Mouse (Mus musculus) thymus, postnatal 0 days (tissue): ENCODE measurements around the gene Gfm2. TPM values are rescaled to one million over a fixed set of nuclear protein-coding genes. Genes with fewer than 3 reads are reported as not detected.

Source experiments
- DNase-seq: peaks from one replicate; pipeline ENCODE4 v3.0.0-alpha.2; 2015; ENCODE audit warnings: low spot score
- polyA plus RNA-seq: library from polyadenylated mRNA; unstranded; fragments of >200 nt; fragmentation: Nextera tagmentation; extraction: Ambion mirVana; gene quantifications from 2 replicates; pipeline ENCODE4 v1.2.1, GENCODE M21; 2015

Gene Gfm2
- polyA plus RNA-seq, 1 experiment from 2014 or later = 23.2 TPM

GRCm38 (mm10) chr13:97227795-97228194, 90.1 kb downstream of the Gfm2 start:
- DNase-seq = no peak

GRCm38 (mm10) chr13:97230101-97230500, 92.4 kb downstream of the Gfm2 start:
- no peak for DNase-seq

Other genes with a start within 250 kb of the Gfm2 start
- gene Gcnt4, start 213.2 kb upstream of the Gfm2 start, polyA plus RNA-seq = 0.19 and 0.26 TPM in 2 replicates
- gene 1700029F12Rik, start 103.6 kb upstream of the Gfm2 start, polyA plus RNA-seq = 0.40 and 0.44 TPM in 2 replicates
- gene Fam169a, start 70.7 kb upstream of the Gfm2 start, polyA plus RNA-seq = 0.41 and 0.52 TPM in 2 replicates
- gene Gm6169, start 38.7 kb upstream of the Gfm2 start, polyA plus RNA-seq = 1.0 and 1.8 TPM in 2 replicates
- 83.9 and 91.3 TPM in 2 replicates for gene Nsa2, start within 50 bp of the Gfm2 start, polyA plus RNA-seq
- 97.2 and 99.2 TPM in 2 replicates for gene Hexb, start 60.4 kb downstream of the Gfm2 start, polyA plus RNA-seq
- gene Enc1, start 103.2 kb downstream of the Gfm2 start, polyA plus RNA-seq = 1.9 and 2.0 TPM in 2 replicates